Mouse (Mus musculus): ENCODE measurements at regions not wholly inside any gene's neighbourhood (a gene's known extent, or its start where the extent isn't known, plus 50 kb on each side); places are given as distances from the start of the nearest gene placed in this dataset.

DNA sequence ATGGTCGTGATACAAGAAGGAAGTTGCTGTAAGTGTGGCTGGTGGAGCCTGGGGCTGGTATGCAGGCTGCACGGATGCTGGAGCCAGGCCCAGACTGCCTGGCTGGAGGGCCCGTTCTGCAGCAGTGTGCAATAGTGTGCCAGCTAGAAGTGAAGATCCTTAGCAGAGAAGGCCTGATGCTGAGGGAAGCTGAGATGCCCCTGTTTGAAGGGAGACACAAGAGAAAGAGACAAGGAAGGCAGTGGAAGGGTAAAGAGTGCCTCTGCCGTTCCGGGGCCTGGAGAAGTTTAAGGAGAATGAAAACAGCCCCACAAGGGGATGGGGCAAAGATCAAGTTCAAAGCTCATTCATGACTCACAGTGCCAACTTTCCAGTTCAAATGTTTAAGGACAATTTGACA lies 354.7 kb upstream of the Mki67 start:
- ATAC-seq (replicated peaks; ENCODE audit: low FRiP score, poor library complexity, severe bottlenecking): no peak

DNA sequence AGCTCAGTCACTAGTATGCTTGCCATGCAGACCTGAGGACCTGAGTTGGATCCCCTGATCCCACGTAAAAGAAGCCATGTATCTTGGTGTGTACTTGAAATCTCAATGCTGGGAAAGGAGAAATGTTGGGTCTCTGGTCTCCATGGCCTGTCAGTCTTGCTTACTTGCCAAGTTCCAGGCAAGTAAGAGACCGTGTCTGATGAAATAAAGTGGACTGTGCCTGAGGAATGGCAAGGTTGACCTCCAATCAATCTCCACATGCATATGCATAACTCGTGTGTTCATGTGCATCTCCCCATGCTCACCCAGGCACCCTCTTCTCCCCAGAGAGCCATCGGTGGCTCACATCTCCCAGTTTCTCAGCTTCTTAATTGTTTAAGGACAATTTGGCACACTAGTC lies 355.2 kb upstream of the Mki67 start:
- ATAC-seq (replicated peaks; ENCODE audit: low FRiP score, poor library complexity, severe bottlenecking): no peak

DNA sequence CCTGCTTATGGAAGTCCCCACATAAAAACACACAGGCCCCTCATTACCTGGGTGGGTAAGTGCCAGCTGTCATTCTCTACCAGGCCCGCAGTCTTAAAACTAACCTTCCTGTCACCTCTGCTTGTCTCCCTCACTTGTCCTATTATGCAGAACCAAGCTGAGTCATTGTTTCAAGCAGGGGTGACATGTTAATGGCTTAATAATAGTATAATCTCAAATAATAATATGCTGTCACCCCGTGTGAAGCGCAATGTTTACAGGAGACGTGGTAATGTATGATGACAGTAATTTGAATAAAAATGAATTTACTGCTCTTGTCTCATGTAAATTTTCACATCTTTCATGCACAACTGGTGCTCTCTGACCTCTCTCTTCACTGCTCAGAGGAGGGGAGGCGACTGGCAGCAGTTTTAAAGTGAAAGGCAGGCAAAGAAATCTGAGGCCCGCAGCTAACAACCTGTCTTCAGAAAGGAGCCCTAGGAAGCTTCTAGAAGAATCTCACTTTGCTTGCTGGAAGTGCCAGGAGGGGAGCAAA lies 357.2 kb upstream of the Mki67 start:
- ATAC-seq (replicated peaks; ENCODE audit: low FRiP score, poor library complexity, severe bottlenecking): no peak

DNA sequence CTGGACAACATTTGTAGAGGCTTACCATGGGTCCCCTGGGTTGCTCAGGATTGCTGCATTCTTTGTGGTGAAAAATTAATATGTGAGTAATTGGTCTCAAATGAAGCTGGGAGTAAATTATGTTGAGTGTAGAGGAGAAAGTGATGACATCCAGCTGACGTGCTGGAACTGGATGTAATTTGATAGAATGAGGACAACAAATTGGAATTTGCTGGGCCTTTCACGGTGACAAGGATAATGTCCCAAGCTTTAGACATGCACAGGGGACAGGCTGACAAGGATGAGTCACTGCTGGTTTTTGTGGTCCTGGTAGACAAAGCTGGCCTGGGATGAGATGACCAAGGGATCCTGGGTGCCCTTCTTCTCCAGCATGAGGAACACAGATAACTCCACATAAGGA lies 357.9 kb upstream of the Mki67 start:
- no peak for ATAC-seq (replicated peaks; ENCODE audit: low FRiP score, poor library complexity, severe bottlenecking)

DNA sequence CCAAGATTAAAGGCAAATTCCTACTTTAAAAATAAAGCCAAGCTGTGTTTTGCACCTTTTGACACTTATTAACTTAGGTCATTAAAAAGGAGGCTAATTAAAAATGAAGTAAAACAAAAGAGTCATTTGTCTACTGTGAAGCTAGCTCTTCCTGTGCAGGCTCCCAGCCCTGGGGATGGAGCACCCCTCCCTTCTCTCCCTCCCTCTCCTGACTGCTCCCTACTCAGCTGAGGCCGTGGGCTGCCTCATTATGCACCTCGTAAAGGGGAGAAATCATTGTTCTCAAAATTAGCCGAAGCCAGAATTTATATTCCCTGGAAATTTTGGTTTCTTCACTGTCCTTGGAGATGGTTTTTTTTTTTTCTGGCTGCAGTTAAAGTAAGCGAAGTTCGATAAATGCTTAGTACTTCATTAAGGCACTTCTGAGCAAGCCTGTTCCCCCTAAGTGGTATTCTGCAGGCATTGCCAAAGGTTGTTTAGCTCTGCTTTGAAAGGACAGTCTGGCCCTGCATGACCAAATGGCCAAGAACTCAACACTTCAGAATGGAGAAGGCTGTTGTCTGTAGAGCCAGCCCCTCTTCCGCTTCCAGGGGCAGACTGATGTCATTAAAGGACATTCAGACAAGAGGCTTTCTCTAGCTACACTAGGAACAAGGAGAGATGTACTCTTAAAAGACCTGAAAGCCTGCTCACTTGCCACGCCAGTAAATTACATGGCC lies 365.5 kb upstream of the Mki67 start:
- no peak for ATAC-seq (replicated peaks; ENCODE audit: low FRiP score, poor library complexity, severe bottlenecking)

DNA sequence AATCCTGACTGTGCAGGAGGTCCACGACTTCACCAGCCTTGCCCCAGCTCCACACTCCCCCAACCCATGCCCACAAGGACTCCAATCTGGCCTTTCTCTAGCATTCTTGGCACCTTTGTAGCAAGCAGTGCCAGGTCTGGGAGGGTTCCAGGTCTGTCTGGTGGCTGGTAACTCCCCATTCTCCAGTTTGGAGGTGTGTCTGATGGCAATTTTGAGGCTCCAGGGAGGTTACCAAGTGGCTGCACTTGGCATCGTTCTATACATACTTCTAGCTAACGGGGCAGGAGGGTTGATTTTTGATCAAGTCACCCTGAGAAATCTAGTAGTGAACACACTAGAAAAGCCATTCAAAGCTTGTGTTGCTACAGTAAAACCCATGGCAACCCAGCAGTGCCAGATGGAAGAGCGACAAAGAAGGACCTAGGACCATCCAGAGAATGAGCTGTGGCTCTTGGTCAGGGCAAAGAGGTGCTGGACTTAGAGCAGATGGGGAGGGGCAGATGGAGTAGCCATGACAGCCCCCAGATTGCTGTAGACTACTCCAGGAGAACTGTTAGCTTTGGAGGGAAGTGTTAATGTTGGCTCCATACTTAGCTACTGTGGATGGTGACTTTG lies 366.2 kb upstream of the Mki67 start:
- no peak for ATAC-seq (replicated peaks; ENCODE audit: low FRiP score, poor library complexity, severe bottlenecking)

DNA sequence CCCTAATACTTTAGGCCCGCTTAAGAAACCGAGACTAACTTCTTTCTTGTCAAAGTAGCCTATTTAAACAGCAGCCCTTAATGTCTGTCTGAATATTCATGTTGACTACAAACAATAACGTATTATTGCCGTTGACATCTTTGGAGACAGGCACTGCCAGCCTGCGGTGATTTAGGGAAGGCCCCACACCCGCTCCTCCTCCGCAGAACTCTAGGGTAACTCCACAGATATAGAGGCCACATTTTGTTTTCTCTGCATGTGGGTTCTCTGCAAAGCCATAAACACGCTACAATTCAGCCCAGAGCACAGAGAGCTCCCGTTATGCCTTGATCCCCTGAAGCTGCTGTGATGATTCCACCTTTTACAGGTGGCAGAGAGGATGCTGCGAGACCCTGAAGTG lies 366.8 kb upstream of the Mki67 start:
- no peak for ATAC-seq (replicated peaks; ENCODE audit: low FRiP score, poor library complexity, severe bottlenecking)

DNA sequence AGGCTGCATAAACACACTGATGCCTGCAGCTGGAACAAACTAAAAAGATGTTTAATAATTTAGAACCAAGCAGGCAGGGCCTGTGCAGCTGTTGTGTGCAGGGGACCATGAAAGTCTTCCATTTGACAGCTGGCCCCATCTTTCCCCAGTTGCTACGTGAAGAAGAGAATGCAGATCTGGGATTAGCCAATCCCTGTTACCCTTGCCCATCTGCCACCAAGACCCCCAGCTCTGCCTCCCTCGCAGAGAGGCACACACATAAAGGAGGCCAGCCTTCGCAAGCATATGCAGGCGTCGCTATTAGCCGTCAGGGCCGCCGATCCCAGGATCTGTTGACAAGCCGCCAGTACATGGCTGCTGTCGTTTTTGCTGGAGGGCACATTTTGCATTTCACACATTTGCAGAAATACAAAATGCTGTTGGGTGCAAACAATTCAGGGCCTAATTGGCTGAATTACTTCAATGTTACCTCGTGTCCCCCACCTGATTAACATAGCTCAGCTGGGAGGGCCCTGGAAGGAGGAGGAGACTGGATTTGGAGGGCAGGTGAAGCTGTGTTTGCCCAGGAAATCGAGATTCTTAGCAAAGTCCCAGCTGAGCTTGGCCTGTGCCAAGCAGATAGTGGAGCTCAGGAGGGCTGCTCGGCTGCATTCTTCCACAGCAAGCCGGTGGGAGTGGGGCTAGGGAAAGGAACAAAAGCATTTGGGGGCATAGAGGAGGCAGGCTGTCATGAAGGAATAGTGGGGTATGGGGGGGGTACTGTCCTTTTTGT lies 367.6 kb upstream of the Mki67 start:
- no peak for ATAC-seq (replicated peaks; ENCODE audit: low FRiP score, poor library complexity, severe bottlenecking)

DNA sequence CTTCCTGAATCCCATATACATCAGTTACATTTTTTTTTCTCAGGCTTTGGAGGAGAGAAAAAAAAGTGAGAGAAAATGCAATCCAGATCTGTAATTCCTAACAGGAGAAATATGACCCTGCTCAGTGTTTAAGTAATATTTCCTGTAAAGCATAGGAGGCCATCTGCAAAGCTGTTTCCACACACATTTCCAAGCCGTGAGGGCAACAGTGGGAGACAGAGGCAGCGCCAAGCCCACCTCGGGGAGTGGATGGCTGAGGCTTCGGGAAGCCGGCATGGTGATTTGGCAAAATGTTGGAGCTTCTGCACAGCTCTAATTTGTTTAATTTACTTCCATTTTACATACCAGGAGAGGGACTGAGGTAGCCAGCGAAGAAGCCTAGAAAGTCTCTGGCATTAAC lies 372.6 kb upstream of the Mki67 start:
- no peak for ATAC-seq (replicated peaks; ENCODE audit: low FRiP score, poor library complexity, severe bottlenecking)

DNA sequence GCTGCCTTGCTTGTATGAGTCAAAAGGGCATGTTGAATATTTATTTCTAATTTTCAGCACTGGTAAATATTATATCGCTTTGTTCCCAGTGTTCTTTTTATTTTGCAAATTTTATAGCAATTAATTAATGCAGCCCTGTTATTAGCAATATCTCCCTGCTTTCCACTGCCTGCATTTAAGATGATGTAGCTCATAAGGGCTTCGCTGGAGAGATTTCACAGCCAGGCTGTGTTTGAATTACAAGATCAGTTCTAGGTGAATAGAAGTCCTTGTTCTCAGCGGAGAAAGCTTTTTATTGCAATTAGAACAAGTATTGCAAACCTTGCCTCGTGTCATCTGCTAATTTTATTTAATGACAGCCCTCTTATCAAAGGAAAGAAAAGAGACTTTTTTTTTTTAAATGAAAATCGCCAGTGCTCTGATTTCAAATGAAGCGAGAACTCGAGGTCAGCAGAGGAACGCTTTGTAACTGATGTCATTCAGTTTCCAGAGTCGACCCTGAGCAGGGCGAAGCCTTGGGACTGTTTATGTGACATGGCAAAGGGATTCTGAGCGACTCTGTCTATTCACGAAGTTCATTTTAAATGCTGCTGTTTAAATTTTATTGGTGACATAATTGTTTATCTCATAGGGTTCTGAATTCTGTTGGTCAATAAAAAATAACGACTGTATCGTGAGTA lies 378.7 kb upstream of the Mki67 start:
- ATAC-seq (replicated peaks; ENCODE audit: low FRiP score, poor library complexity, severe bottlenecking): no peak

DNA sequence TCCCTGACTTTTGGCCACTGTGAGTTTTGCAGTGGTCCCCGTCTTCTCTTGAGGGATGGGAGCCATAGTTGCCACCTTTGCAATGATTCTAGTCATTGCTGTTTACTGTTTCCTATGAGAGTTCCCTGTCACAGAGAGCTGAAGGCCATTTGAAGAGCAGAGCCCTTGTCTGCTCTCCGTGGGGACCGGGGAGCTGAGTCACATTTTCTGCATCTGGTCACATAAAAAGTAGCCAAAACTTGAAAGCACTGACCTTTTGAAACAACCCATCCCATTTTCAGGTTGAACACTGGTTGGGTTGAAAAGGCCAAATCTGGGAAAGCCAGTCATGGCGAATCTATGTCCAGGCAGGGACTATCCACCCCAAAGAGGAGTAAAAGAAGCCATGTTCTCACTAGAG lies 387.9 kb upstream of the Mki67 start:
- ATAC-seq (replicated peaks; ENCODE audit: low FRiP score, poor library complexity, severe bottlenecking): no peak

DNA sequence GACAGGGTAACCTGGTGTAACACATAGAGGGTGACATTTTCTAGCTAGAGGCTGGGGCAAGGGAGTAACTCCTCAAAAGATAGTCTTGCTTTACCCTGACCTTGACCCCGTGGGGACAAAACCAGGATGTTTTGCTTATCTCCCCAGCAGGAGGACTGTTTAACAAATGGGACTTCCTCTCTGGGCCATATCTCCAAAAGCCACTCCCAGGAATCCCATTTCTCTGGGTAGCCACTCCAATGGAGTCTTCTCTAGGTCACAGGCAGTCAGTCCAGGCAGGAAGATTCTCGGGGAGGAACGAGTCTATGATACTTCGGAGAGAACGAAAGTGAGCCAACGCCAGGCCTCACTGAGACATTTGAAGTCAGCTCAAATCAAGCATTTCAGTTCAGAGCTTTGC lies 396.0 kb upstream of the Mki67 start:
- no peak for ATAC-seq (replicated peaks; ENCODE audit: low FRiP score, poor library complexity, severe bottlenecking)

DNA sequence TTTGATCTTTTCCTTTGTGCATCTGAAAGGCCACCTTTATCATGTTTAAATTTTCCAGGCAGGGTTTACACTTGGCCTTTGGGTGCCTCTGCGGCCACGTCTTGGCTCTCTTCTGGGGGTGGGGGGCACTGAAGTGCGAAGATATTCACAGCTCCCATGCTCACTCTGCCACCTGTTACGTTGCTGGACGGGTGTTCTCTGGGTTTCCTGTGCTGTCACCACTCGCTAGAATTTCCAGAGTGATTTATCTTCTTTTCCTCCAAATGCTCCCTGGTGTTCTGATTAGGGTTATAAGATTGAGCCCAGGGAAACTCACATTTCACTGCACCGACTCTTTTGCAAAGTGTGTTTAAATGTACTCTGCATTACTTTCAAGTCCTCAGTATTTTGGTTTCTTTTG lies 404.8 kb upstream of the Mki67 start:
- no peak for ATAC-seq (replicated peaks; ENCODE audit: low FRiP score, poor library complexity, severe bottlenecking)

DNA sequence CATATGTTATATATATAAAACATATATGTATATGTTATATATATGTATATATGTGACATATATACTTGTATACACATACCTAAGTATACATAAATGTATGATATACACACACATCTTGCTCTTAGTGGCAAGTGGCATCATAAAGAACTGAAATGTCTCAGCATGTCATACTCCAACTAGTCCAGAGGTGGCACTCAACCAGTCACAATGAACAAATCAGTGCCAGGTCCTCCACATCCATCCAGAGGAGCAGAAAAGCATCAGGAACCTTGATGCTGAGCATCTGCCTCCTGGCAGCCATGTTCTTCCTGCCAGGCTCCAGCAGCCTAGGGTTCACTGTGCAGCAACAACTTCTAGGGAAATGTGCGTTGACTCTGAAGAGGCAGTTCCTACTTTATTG lies 405.2 kb upstream of the Mki67 start:
- ATAC-seq (replicated peaks; ENCODE audit: low FRiP score, poor library complexity, severe bottlenecking): no peak

DNA sequence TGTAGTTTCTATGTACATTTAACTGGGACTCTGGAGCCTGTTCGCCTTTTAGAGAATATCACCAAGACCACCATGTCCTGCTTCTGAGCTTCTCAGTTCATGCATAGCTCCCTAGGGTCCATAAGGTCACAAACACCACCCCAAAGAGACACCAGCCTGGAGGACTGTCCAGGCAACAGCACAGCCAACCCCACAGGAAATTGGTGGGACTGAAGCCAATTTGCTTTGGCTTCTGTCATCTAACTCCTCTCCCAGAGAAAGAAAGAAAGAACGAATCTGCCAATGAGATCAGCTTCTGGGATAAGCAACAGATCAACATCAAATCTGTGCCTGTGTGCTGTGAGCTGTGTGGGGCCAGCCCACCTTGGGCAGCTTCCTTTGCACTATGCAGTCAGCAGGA lies 408.6 kb upstream of the Mki67 start:
- no peak for ATAC-seq (replicated peaks; ENCODE audit: low FRiP score, poor library complexity, severe bottlenecking)

DNA sequence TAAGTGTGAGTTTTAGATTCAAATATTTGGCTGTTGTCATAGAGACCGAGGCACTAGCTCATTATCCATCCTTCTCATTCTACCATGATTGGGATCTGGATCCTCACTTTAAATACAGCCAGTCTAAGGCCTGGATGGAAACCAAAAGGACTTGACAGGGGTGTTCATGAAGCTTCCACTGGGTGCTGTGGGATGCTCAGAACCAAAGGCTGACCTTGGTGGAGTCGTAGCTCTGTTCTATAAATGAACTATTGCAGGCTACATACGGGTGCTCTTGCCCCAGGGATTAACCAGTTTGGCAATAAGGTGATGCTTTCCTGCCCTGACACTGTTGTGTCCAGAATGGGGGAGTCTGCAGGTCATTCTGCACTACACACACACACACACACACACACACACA lies 410.2 kb upstream of the Mki67 start:
- ATAC-seq (replicated peaks; ENCODE audit: low FRiP score, poor library complexity, severe bottlenecking): no peak

DNA sequence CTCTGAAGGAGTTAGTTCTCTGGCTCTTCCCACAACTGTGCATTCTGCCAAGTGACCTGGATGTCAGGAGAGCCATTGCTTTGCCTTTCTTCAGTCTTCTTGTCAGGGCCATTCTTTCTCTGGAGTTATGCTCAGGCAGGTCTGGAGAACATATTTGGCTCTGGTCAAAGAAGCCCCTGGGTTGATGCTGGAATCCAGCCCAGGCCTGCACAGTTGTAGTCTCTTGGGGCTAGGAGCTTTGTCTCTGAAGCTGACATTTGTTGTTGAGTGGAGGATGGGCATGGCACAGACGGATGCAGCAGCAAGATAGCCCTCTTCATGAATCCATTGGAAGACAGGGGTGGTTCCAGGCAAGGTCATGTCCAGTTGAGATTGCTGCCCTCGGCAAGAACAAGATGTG lies 411.4 kb upstream of the Mki67 start:
- ATAC-seq (replicated peaks; ENCODE audit: low FRiP score, poor library complexity, severe bottlenecking): no peak

DNA sequence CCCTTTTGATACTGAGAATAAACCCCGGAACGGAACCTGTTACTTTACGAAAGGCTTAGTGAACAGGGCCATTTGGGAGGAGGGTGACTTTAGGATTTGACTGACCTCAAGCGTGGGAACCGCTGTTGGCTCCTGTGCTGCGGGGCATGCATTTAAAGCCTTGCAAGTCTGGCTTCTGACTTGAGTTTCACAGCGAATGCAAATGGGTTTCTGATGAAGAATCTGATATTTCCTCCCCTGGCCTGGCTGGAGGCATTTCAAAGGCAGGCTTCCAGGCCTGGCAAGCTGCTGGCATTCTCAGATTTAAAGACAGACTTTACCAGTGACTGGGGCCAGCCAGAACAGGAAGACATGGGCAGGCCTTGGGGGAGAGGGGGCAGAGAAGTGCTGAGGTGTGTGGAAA lies 413.6 kb upstream of the Mki67 start:
- no peak for ATAC-seq (replicated peaks; ENCODE audit: low FRiP score, poor library complexity, severe bottlenecking)

DNA sequence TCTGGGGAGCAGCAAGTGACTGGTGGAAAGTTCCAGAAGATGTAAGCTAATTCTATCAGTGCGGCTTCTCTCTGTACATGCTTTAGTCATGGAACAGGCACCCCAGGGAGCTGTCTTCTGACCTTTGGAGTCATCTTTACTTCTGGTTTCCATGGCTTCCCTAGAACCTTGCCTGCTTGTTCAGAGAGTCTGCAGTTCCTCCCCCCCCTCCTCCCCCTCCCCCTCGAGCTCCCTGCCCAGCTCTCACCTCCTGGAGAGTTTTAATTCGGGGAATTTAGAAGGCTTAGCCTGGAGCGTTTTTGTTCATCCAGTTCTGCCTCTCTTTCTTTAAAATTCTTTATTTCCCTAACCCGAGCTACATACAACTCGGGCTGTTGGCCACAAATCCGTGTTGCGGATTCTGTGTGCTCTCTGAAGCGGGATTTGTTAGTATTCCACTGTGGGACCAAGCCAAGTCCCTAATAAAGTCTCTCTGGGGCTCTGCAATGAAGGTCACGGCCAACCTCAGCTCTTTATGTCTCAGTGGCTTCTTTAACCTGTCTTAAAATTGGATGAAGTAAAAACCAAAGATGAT lies 414.6 kb upstream of the Mki67 start:
- no peak for ATAC-seq (replicated peaks; ENCODE audit: low FRiP score, poor library complexity, severe bottlenecking)

DNA sequence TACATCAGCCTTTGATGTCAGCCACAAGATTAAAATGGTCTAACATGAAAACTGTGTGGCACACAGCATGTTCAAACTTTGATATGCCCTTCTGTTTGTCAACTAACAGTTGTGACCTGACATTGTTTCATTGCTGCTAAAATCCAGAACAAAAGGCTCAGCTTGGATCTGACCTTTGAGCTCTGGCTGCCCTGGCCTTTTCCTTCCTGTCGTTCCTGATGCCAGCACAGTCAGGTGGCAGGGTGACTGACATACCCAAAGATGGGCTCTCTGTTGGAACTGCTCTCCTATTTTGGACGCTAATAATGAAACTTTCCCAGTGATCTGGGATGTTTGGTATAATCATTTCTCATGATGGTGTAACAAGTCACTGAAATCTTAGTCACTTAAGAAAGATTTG lies 416.8 kb upstream of the Mki67 start:
- no peak for ATAC-seq (replicated peaks; ENCODE audit: low FRiP score, poor library complexity, severe bottlenecking)

Measured in erythroblast, adult 5-6 weeks (primary cell).